Mouse (Mus musculus): Measurements from ENCODE around the gene Slc44a3. TPM values are rescaled to one million over a fixed set of nuclear protein-coding genes. Genes with fewer than 3 reads are reported as not detected.

The Slc44a3 gene
- polyA plus RNA-seq, 1 experiment from 2014 or later, result 1.6 TPM

DNA sequence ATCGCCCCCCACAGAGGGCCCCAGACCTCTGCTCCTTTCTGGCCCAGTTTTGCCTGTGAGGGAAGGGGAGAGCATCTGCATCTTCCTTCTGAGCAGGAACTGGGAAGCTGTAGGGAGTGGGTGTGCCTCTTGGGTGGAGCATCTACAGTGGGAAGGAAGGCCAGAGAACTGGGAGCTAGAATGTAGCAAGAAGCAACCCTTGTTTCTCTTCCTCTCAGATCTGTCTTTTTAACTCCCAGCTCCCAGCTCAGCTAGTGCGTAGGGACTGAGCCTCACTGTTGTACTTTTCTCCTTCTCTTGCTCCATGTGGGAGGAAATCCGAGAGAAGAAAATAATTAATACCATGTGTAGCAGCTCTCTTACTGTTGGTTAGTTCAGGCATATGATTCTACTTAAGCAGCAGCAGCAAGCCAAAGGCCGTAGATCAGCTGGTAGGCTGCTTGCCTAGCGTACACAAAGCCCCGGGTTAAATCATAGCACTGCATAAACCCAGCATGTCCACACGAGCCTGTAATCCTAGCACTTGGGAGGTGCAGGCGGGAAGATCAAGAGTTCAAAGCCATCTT is 98.2 kb downstream of the Slc44a3 start:
- Histone ChIP-seq H3K9me3 (no peaks in the 10 kb centered on the region), H3K4me2 (replicated peaks) (peak overlapping the region; percentile 43), H3K27me3 (no peaks in the 10 kb centered on the region), H3K4me1 (peaks cover 73% of the 10 kb centered on the region), H3K27ac (peak overlapping the region; percentile 98), H3K9ac (peak overlapping the region; percentile 3; the same call in 1 of the 2 replicates), H3K4me3 (no peak overlapping the region), H3K36me3 (peaks cover 20% of the 10 kb centered on the region; the same call in 1 of the 2 replicates)
- WGBS, result 12% methylated on average over 8 of the region's 8 CpGs
- ATAC-seq (ENCODE audit: insufficient number of reproducible peaks, insufficient read depth, low FRiP score, low TSS enrichment), result peak; percentile 89

DNA sequence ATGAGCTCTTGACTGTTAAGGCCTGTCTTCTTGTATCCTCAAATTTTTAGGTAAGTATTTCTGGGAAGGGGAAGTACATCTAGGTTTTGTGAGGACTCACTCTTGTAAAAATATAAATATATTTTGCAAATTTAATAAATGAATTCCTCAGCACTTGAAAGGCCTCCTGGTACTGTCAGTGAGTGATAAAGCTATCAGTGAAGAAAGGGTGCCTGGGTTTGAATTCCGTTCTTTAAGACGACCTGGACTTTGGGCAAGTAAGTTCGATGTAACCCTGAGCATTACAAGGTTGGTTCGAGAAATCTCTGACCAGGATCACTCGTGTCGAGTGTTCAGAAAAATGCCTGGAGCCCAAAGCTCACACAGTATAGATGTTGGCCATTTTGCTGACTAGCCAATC is 98.8 kb downstream of the Slc44a3 start:
- ATAC-seq (ENCODE audit: insufficient number of reproducible peaks, insufficient read depth, low FRiP score, low TSS enrichment), result no peak
- no peaks in the 10 kb centered on the region for H3K9me3 ChIP-seq
- peaks cover 77% of the 10 kb centered on the region for H3K4me1 ChIP-seq
- H3K4me3 ChIP-seq, result no peak overlapping the region
- peaks cover 17% of the 10 kb centered on the region; the same call in 1 of the 2 replicates for H3K36me3 ChIP-seq
- peak overlapping the region; percentile 43 for H3K4me2 ChIP-seq (replicated peaks)
- H3K9ac ChIP-seq, result no peak overlapping the region
- no peaks in the 10 kb centered on the region for H3K27me3 ChIP-seq
- peak overlapping the region; percentile 98 for H3K27ac ChIP-seq
- 54% methylated on average over 6 of the region's 6 CpGs for WGBS

DNA sequence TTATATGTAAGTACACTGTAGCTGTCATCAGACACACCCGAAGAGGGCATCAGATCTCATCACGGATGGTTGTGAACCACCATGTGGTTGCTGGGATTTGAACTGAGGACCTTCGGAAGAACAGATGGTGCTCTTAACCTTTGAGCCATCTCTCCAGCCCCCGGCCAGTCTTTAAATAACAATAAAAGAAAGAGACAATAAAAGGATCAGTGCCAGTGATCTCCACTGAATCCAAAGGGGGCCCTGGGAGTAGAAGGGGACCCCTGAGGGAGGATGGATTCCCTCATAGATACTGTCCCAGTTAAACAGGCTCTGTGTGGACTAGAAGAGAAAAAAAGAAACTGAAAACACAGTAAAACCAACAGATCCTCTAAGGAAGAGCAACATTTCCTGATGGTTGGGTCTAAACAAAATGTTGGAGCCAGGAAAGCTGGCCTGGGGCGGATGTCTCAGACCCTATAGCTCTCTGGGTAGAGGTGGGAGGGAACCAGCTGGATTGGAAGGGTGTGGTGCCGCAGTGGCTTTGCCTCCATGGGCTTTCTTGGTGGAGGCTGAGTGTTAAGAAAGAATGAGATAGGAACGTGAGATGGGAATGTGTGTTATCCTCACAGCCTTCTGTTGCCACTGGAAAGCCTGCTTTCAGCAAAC is 101.8 kb downstream of the Slc44a3 start:
- H3K4me2 ChIP-seq (replicated peaks), result peak overlapping the region; percentile 84; the same call in 1 of the 2 replicates
- 49% methylated on average over 7 of the region's 7 CpGs for WGBS
- H3K36me3 ChIP-seq, result 0 out of 2 replicates have a peak, but pooled peaks cover 6% of the 10 kb centered on the region
- H3K27me3 ChIP-seq, result no peaks in the 10 kb centered on the region
- H3K9me3 ChIP-seq, result no peaks in the 10 kb centered on the region
- ATAC-seq (ENCODE audit: insufficient number of reproducible peaks, insufficient read depth, low FRiP score, low TSS enrichment), result no peak
- H3K4me1 ChIP-seq, result peaks cover 66% of the 10 kb centered on the region
- peak overlapping the region; percentile 36; the same call in 1 of the 2 replicates for H3K27ac ChIP-seq
- no peak overlapping the region for H3K4me3 ChIP-seq
- no peak overlapping the region for H3K9ac ChIP-seq

DNA sequence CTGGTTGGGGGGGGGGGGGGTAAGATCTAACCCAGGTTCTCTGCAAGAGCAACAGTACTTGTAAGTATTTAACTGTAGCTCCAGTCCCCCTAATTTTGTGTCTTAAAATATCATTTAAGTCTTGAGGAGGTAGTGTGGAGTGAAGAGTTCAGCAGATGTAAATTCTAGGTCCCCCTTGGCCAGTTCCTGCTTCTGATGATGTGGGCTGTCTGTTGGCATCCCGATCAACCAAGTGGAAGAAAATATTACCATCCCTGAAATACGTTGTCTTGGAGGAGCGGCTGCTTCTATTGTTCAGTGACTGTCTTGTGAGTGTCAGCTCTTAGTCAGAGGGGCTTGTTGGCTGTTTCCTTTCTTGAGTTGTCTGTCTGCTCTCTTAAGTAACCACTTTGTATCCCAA is 102.7 kb downstream of the Slc44a3 start:
- H3K36me3 ChIP-seq, result 0 out of 2 replicates have a peak, but pooled peaks cover 6% of the 10 kb centered on the region
- no peak overlapping the region; the same call in 1 of the 2 replicates for H3K27ac ChIP-seq
- H3K4me3 ChIP-seq, result peak overlapping the region; percentile 87
- 54% methylated on average over 3 of the region's 3 CpGs for WGBS
- peak overlapping the region; percentile 27; the same call in 1 of the 2 replicates for H3K9ac ChIP-seq
- ATAC-seq (ENCODE audit: insufficient number of reproducible peaks, insufficient read depth, low FRiP score, low TSS enrichment), result no peak
- H3K9me3 ChIP-seq, result no peaks in the 10 kb centered on the region
- H3K4me1 ChIP-seq, result peaks cover 61% of the 10 kb centered on the region
- H3K27me3 ChIP-seq, result no peaks in the 10 kb centered on the region
- peak overlapping the region; percentile 84 for H3K4me2 ChIP-seq (replicated peaks)

DNA sequence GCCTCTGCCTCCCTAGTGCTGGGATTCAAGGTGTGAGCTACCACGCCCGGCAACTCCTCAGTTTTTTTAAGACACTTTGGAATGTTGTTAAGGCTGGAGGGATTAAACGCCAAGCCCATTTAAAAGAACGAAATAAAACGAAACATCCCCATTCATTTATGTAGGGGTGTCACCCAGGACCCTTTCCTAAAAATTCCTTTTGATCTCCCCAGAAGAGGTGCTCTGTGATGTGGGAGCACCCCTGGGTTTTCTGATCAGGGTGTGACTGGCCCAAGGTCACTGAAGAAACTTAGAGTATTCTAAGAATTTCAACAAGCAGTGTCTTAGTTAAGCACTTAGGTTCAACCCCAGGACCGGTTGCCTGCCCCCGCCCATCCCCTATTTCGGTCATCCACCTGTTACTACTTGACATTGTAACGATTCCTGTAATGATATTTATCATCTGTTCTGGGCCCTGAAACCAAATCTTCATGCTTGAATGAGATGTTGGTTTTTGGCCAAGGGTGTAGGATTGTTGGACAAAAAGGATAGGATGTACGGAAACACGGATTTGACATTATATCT is 103.4 kb downstream of the Slc44a3 start:
- WGBS, result 54% methylated on average over 11 of the region's 11 CpGs
- Histone ChIP-seq H3K4me1 (peaks cover 54% of the 10 kb centered on the region), H3K27me3 (no peaks in the 10 kb centered on the region), H3K9ac (peak overlapping the region; percentile 96), H3K27ac (no peak overlapping the region), H3K36me3 (0 out of 2 replicates have a peak, but pooled peaks cover 6% of the 10 kb centered on the region), H3K9me3 (no peaks in the 10 kb centered on the region), H3K4me3 (peak overlapping the region; percentile 87), H3K4me2 (replicated peaks) (peak overlapping the region; percentile 84)
- no peak for ATAC-seq (ENCODE audit: insufficient number of reproducible peaks, insufficient read depth, low FRiP score, low TSS enrichment)

DNA sequence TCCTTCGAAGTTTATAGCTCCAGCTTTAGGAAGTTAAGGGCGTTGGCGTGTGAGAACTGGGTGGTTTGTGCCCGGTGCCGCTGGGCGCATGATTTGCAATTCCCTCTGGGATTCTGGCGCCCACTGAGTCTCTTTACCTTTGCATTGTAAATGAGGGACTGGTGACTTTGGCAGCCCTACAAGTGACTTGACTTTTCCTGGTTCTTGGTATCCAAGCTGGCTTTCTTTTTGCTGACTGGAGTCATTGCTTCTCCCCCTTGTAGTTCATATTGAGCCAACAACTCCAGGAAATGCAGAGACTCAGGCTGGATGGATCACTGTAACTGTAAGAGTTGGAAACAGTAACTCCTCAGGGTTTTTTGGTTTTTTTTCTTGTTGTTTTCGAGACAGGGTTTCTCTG is 104.0 kb downstream of the Slc44a3 start:
- peak overlapping the region; percentile 84 for H3K4me2 ChIP-seq (replicated peaks)
- no peak for ATAC-seq (ENCODE audit: insufficient number of reproducible peaks, insufficient read depth, low FRiP score, low TSS enrichment)
- H3K36me3 ChIP-seq, result 0 out of 2 replicates have a peak, but pooled peaks cover 6% of the 10 kb centered on the region
- peaks cover 48% of the 10 kb centered on the region for H3K4me1 ChIP-seq
- 6% methylated on average over 8 of the region's 8 CpGs for WGBS
- no peaks in the 10 kb centered on the region for H3K27me3 ChIP-seq
- H3K27ac ChIP-seq, result peak overlapping the region; percentile 100
- peak overlapping the region; percentile 87 for H3K4me3 ChIP-seq
- peak overlapping the region; percentile 96 for H3K9ac ChIP-seq
- no peaks in the 10 kb centered on the region for H3K9me3 ChIP-seq

DNA sequence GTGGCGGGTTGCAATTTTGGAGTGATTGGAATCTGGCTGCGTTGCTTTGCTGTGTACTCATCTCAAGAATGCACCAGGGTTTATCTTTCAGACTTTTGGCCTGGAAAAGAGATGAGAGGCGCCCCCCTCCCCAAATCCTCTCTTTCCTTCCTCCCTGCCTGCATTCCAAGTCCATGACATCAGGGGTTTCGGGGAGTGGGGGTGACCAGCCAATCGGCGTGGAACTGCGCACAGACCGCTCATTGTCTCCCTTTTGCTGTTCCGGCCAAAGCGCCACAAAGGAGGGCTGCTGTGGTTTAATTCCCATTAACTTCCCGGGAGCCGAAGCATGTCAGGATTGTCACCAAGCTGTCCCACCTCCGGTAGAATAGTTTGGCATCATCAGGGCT is 104.7 kb downstream of the Slc44a3 start:
- peak overlapping the region; percentile 84 for H3K4me2 ChIP-seq (replicated peaks)
- H3K9ac ChIP-seq, result peak overlapping the region; percentile 96
- WGBS, result under 1% methylated on average over 13 of the region's 13 CpGs
- peak; percentile 68 for ATAC-seq (ENCODE audit: insufficient number of reproducible peaks, insufficient read depth, low FRiP score, low TSS enrichment)
- H3K4me3 ChIP-seq, result peak overlapping the region; percentile 87
- H3K27me3 ChIP-seq, result no peaks in the 10 kb centered on the region
- H3K4me1 ChIP-seq, result peaks cover 41% of the 10 kb centered on the region
- H3K36me3 ChIP-seq, result 0 out of 2 replicates have a peak, but pooled peaks cover 6% of the 10 kb centered on the region
- H3K27ac ChIP-seq, result peak overlapping the region; percentile 100
- H3K9me3 ChIP-seq, result no peaks in the 10 kb centered on the region

DNA sequence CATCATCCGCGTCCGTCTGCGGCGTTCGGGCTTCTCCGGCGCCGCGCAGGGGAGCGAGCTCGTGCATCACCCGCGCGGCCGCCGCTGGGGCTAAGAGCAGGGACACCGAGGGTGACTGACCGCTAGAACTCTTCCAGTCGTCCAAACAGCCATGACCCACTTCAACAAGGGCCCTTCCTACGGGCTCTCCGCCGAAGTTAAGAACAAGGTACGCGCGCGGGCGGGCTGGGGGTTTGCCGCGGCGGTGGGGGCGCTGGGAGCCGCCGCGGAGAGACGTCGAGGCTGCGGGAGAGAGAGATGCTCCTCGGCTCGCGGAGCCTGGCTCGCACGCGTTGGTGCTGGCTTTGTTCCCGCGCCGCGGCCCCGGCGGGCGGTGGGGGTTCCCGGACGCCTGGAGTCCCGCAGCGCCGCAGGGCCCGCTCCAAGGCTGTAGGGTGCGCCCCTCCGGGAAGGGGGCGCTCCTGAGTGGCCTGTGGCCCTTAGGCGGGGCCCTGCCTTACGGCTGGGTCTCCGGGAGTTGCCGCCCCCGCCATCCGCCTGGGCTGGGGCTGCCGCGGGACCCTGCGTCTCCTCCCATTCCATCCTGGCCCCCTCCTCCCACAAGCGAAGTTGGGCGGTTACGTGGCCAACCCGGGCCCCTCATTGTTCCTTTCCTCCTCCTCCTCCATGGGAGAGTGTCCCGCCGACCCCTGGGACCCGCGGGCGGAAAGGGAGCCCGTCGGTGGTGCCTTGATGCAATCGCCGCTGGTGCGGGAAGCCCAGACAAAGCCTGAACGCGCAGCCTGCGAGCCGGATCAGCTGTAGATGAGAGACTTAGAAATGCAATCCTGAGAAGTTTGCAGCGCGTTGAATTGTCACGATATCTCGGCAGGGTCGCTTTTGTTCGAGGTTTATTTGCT is 105.3 kb downstream of the Slc44a3 start:
- peak; percentile 79 for ATAC-seq (ENCODE audit: insufficient number of reproducible peaks, insufficient read depth, low FRiP score, low TSS enrichment)
- WGBS, result under 1% methylated on average over 92 of the region's 93 CpGs
- H3K9me3 ChIP-seq, result no peaks in the 10 kb centered on the region
- peak overlapping the region; percentile 96 for H3K9ac ChIP-seq
- peak overlapping the region; percentile 87 for H3K4me3 ChIP-seq
- no peaks in the 10 kb centered on the region for H3K27me3 ChIP-seq
- peaks cover 35% of the 10 kb centered on the region for H3K4me1 ChIP-seq
- 0 out of 2 replicates have a peak, but pooled peaks cover 6% of the 10 kb centered on the region for H3K36me3 ChIP-seq
- H3K4me2 ChIP-seq (replicated peaks), result peak overlapping the region; percentile 84
- H3K27ac ChIP-seq, result peak overlapping the region; percentile 100

DNA sequence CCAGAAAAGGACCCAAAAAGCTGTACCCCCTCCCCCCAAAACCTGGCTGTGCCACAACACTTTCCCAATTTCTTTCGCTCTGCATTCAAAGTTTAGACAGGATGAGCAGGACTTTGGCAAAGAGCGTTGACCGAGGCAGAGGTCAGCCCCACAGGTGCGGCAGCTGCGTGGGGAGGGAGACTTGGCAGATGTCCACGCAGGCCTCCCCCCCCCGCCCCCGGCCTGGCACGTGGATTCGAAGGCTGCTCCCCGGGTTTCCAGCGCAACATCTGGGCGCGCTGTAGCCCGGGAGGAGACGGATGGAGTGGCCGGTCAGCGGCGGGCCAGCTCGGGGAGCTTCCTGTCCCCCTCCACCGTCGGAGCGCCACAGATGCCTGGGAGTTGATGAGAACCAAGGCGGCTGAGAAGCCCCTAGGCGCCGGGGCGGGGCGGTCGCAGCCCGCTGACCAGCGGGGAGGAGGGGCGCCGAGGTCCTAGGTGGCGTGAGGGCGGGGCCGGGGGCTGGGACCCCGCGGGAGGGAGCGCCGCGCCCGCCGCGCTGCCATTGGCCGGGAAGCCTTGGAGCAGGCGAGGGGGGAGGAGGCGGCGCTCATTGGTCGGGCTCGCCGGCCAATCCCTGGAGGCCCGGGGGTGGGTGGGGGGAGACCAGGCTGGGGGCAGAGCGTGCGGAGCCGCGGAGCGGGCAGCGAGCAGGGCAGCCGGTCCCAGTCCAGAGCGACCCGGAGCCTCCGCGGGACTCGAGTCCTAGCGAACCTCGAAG is 106.2 kb downstream of the Slc44a3 start, which contains the start of gene Cnn3:
Gene Cnn3, plus strand, starts transcription at position 637 of the 760 bp plus-strand sequence.
- no peaks in the 10 kb centered on the region for H3K27me3 ChIP-seq
- H3K9me3 ChIP-seq, result no peaks in the 10 kb centered on the region
- WGBS, result under 1% methylated on average over 63 of the region's 66 CpGs
- peak; percentile 89 for ATAC-seq (ENCODE audit: insufficient number of reproducible peaks, insufficient read depth, low FRiP score, low TSS enrichment)
- peak within 1 kb of the TSS; percentile 96 for H3K9ac ChIP-seq
- H3K4me2 ChIP-seq (replicated peaks), result peak within 1 kb of the TSS; percentile 84
- peaks cover 34% of the 10 kb centered on the region for H3K4me1 ChIP-seq
- 0 out of 2 replicates have a peak, but pooled peaks cover 6% of the 10 kb centered on the region for H3K36me3 ChIP-seq
- peak within 1 kb of the TSS; percentile 100 for H3K27ac ChIP-seq
- peak within 1 kb of the TSS; percentile 87 for H3K4me3 ChIP-seq

DNA sequence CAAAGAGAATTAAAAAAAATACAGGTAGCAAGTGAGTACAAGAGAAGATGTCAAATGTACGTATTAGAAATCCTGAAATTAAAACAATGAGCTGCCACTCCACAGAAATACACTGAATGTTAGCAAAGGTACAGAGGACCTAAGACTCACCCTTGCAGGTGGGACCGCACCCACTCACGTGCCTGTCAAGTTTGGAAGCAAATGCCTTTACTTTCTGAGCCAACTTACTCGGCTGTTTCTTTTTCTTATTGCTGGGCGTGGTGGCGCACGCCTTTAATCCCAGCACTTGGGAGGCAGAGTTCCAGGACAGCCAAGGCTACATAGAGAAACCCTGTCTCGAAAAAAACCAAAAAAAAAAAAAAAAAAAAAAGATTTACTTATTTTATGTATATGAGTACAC is 109.8 kb downstream of the Slc44a3 start:
- no peaks in the 10 kb centered on the region for H3K9me3 ChIP-seq
- H3K36me3 ChIP-seq, result no peaks in the 10 kb centered on the region
- ATAC-seq (ENCODE audit: insufficient number of reproducible peaks, insufficient read depth, low FRiP score, low TSS enrichment), result no peak

More for the DNA sequence above, 109.8 kb downstream of the Slc44a3 start:
- no peak overlapping the region for H3K9ac ChIP-seq
- 81% methylated on average over 8 of the region's 8 CpGs for WGBS
- H3K27ac ChIP-seq, result no peak overlapping the region
- H3K4me1 ChIP-seq, result peaks cover 13% of the 10 kb centered on the region
- H3K4me2 ChIP-seq (replicated peaks), result no peak overlapping the region
- H3K4me3 ChIP-seq, result no peak overlapping the region
- H3K27me3 ChIP-seq, result no peaks in the 10 kb centered on the region

Measured in embryonic facial prominence, embryonic 12.5 days (tissue).